Mouse (Mus musculus) CH12.LX (cell line): Measurements from ENCODE around the gene Cd151. TPM values are rescaled to one million over a fixed set of nuclear protein-coding genes. Genes with fewer than 3 reads are reported as not detected.

Experiments used
- DNase-seq: peaks from one replicate; pipeline ENCODE4 v3.0.0-alpha.2; 2013; ENCODE audit errors: extremely low read depth
- H3K27ac ChIP-seq: 2 replicates; pipeline ENCODE4 v1.5.1; 2012; ENCODE audit warnings: low read depth, mild to moderate bottlenecking, control low read depth, moderate library complexity; ENCODE audit not compliant: insufficient read depth
- H3K27me3 ChIP-seq: replicated peaks from 2 replicates; pipeline ENCODE3; 2012; ENCODE audit warnings: inconsistent platforms
- H3K36me3 ChIP-seq, 2 experiments: replicated peaks in 1 of 2; 2 replicates each; pipeline versions ENCODE3 to v1.6.1; 2012; ENCODE audit warnings: inconsistent platforms in 1 of 2, low read length in 1 of 2, mild to moderate bottlenecking in 1 of 2, mixed read lengths in 1 of 2, moderate library complexity in 1 of 2; ENCODE audit not compliant: control insufficient read depth in 1 of 2, insufficient read depth in 1 of 2
- H3K4me1 ChIP-seq, 2 experiments: 2 replicates each; pipeline ENCODE4 v1.6.1; 2012; ENCODE audit warnings: inconsistent platforms in 1 of 2, moderate library complexity in 1 of 2; ENCODE audit not compliant: insufficient read depth in 2 of 2, control insufficient read depth in 1 of 2
- H3K4me2 ChIP-seq: 2 replicates; pipeline ENCODE4 v1.6.1; 2012; ENCODE audit warnings: low read depth, mild to moderate bottlenecking, control low read depth; ENCODE audit not compliant: poor library complexity, insufficient read depth, severe bottlenecking
- H3K4me3 ChIP-seq, 3 experiments: fragments of 150-350 bp in 1 of 3; sonication (generic) in 1 of 3; replicated peaks in 1 of 3; 2 replicates each; pipeline versions ENCODE3 to v1.5.1; 2011 to 2012; ENCODE audit warnings: low read depth in 2 of 3, low read length in 2 of 3, mild to moderate bottlenecking in 2 of 3, moderate library complexity in 2 of 3, control low read depth in 1 of 3, improper control_type of control experiment in 1 of 3, inconsistent platforms in 1 of 3, mixed read lengths in 1 of 3; ENCODE audit not compliant: poor library complexity in 1 of 3
- H3K79me2 ChIP-seq: replicated peaks from 2 replicates; pipeline ENCODE4 v1.6.1; 2012; ENCODE audit warnings: mild to moderate bottlenecking, moderate library complexity; ENCODE audit not compliant: control insufficient read depth, poor library complexity, insufficient read depth, severe bottlenecking; ENCODE audit errors: extremely low read depth
- H3K9ac ChIP-seq: 2 replicates; pipeline ENCODE4 v1.6.1; 2012; ENCODE audit warnings: low read depth, mild to moderate bottlenecking, control low read depth, moderate library complexity; ENCODE audit not compliant: insufficient read depth
- H3K9me3 ChIP-seq: replicated peaks from 2 replicates; pipeline ENCODE3; 2012; ENCODE audit warnings: low read length, inconsistent platforms, mixed read lengths
- BHLHE40 ChIP-seq: IDR thresholded peaks from 2 replicates; pipeline ENCODE4 v1.6.1; 2011; ENCODE audit warnings: mild to moderate bottlenecking, low read depth, low read length, improper control_type of control experiment
- CHD1 ChIP-seq: IDR thresholded peaks from 2 replicates; pipeline ENCODE4 v1.6.1; 2012; ENCODE audit warnings: low read depth, low read length, improper control_type of control experiment, inconsistent platforms
- CHD2 ChIP-seq: IDR thresholded peaks from 2 replicates; pipeline ENCODE4 v1.6.1; 2011; ENCODE audit warnings: low read length, improper control_type of control experiment
- E2F4 ChIP-seq: IDR thresholded peaks from 2 replicates; pipeline ENCODE4 v1.6.1; 2011; ENCODE audit warnings: low read depth, low read length, improper control_type of control experiment; ENCODE audit not compliant: insufficient replicate concordance
- ELF1 ChIP-seq: IDR thresholded peaks from 2 replicates; pipeline ENCODE4 v1.6.1; 2014; ENCODE audit warnings: low read depth, mild to moderate bottlenecking, inconsistent platforms, low read length, improper control_type of control experiment
- EP300 ChIP-seq: IDR thresholded peaks from 2 replicates; pipeline ENCODE4 v1.6.1; 2011; ENCODE audit warnings: low read length, improper control_type of control experiment
- ETS1 ChIP-seq: conservative IDR thresholded peaks from 2 replicates; pipeline ENCODE4 v1.6.1; 2012; ENCODE audit warnings: low read depth, mild to moderate bottlenecking, inconsistent platforms, low read length, improper control_type of control experiment, moderate library complexity
- GABPA ChIP-seq: IDR thresholded peaks from 2 replicates; pipeline ENCODE4 v1.6.1; 2012; ENCODE audit warnings: low read depth, low read length, improper control_type of control experiment, inconsistent platforms; ENCODE audit not compliant: insufficient replicate concordance
- IRF4 ChIP-seq: IDR thresholded peaks from 2 replicates; pipeline ENCODE4 v1.6.1; 2014; ENCODE audit warnings: low read depth, mild to moderate bottlenecking, inconsistent platforms, low read length, improper control_type of control experiment
- MEF2A ChIP-seq: IDR thresholded peaks from 2 replicates; pipeline ENCODE4 v1.6.1; 2014; ENCODE audit warnings: low read depth, mild to moderate bottlenecking, inconsistent platforms, low read length, improper control_type of control experiment, borderline replicate concordance
- MYC ChIP-seq: IDR thresholded peaks from 2 replicates; pipeline ENCODE4 v1.6.1; 2011; ENCODE audit warnings: low read depth, mild to moderate bottlenecking, improper control_type of control experiment, low read length
- NELFE ChIP-seq: IDR thresholded peaks from 2 replicates; pipeline ENCODE4 v1.6.1; 2011; ENCODE audit warnings: low read depth, low read length, improper control_type of control experiment
- NRF1 ChIP-seq: IDR thresholded peaks from 2 replicates; pipeline ENCODE4 v1.6.1; 2014; ENCODE audit warnings: low read depth, mild to moderate bottlenecking, inconsistent platforms, low read length, improper control_type of control experiment, moderate library complexity
- PAX5 ChIP-seq: IDR thresholded peaks from 2 replicates; pipeline ENCODE4 v1.6.1; 2012; ENCODE audit warnings: low read length, inconsistent platforms, mixed read lengths
- POLR2A ChIP-seq: IDR thresholded peaks from 2 replicates; pipeline ENCODE4 v1.6.1; 2011; ENCODE audit warnings: low read depth, mild to moderate bottlenecking, improper control_type of control experiment, low read length
- TCF12 ChIP-seq: IDR thresholded peaks from 2 replicates; pipeline ENCODE4 v1.6.1; 2014; ENCODE audit warnings: low read depth, mild to moderate bottlenecking, inconsistent platforms, low read length, improper control_type of control experiment
- UBTF ChIP-seq: IDR thresholded peaks from 2 replicates; pipeline ENCODE4 v1.6.1; 2012; ENCODE audit warnings: low read depth, mild to moderate bottlenecking, inconsistent platforms, low read length, improper control_type of control experiment, moderate library complexity
- USF1 ChIP-seq: IDR thresholded peaks from 2 replicates; pipeline ENCODE4 v1.6.1; 2014; ENCODE audit warnings: low read depth, mild to moderate bottlenecking, inconsistent platforms, low read length, improper control_type of control experiment
- USF2 ChIP-seq: conservative IDR thresholded peaks from 2 replicates; pipeline ENCODE4 v1.6.1; 2011; ENCODE audit warnings: low read depth, low read length, improper control_type of control experiment
- ZC3H11A ChIP-seq: IDR thresholded peaks from 2 replicates; pipeline ENCODE4 v1.6.1; 2012; ENCODE audit warnings: low read depth, mild to moderate bottlenecking, inconsistent platforms, low read length, improper control_type of control experiment
- ZMIZ1 ChIP-seq: IDR thresholded peaks from 2 replicates; pipeline ENCODE4 v1.6.1; 2012; ENCODE audit warnings: low read depth, mild to moderate bottlenecking, inconsistent platforms, low read length, improper control_type of control experiment
- dilution Hi-C: fragments of 300-500 bp; cut with MboI; formaldehyde crosslinking; loops from 2 replicates; pipeline ENCODE4 v1.14.3; 2020; ENCODE audit warnings: low sequenced_read_pairs; ENCODE audit not compliant: extremely low pct_unique_long_range_greater_than_20kb, extremely low pct_ligation_motif_present
- in situ Hi-C: fragments of 300-500 bp; cut with MboI; formaldehyde crosslinking; loops from 3 replicates; pipeline ENCODE4 v1.14.3; 2019; ENCODE audit warnings: low sequenced_read_pairs, low pct_ligation_motif_present, low pct_unique_long_range_greater_than_20kb, mixed read lengths
- polyA plus RNA-seq: library from polyadenylated mRNA; unstranded; fragments of >175 nt; gene quantifications from 2 replicates; pipeline ENCODE4 v1.2.1, GENCODE M21; 2012; ENCODE audit warnings: low read depth; ENCODE audit not compliant: insufficient read length
- total RNA-seq, 2 experiments: library from RNA; depleted of rRNA; stranded (reverse); fragments of 300-350 nt in 1 of 2; fragments of >200 nt in 1 of 2; gene quantifications; 2 replicates each; pipeline ENCODE4 v1.2.3; 2012 to 2014

Cd151 gene
- total and polyA plus RNA-seq, 3 experiments = 10.6 to 21.1 (median 14.9) TPM

- Histone ChIP-seq H3K4me1 (peaks cover 17 to 28% of the 10 kb centered on the region in 2 experiments), H3K9ac (no peak overlapping the region)
- in situ Hi-C loops = no loop called here
- TF ChIP-seq CHD2 (no peak), ZC3H11A (no peak), USF2 (no peak), POLR2A (no peak), EP300 (no peak), BHLHE40 (no peak), ELF1 (no peak), NELFE (no peak), USF1 (no peak), PAX5 (no peak), IRF4 (no peak), UBTF (no peak), GABPA (no peak), ZMIZ1 (no peak), NRF1 (no peak), E2F4 (no peak), ETS1 (no peak), CHD1 (no peak), MYC (no peak)
- TF ChIP-seq, all 38 proteins: peak for 0
- dilution Hi-C loops = no loop called here
- Histone ChIP-seq H3K27me3 (no peaks in the 10 kb centered on the region), H3K4me3 (no peak overlapping the region), H3K4me2 (no peak overlapping the region), H3K27ac (no peak overlapping the region), H3K79me2 (peaks cover 12% of the 10 kb centered on the region), H3K9me3 (no peaks in the 10 kb centered on the region), H3K36me3 (peaks cover 39 to 49% of the 10 kb centered on the region in 2 experiments)
- no peak for DNase-seq
These were observed 35.0 kb upstream of the Cd151 start for GRCm38 (mm10) chr7:141432186-141432611.

GRCm38 (mm10) chr7:141432741-141433516 is 34.3 kb upstream of the Cd151 start:
- Histone ChIP-seq H3K9ac (no peak overlapping the region), H3K27me3 (no peaks in the 10 kb centered on the region), H3K4me1 (peaks cover 17 to 32% of the 10 kb centered on the region in 2 experiments), H3K79me2 (peaks cover 12% of the 10 kb centered on the region), H3K9me3 (no peaks in the 10 kb centered on the region), H3K27ac (no peak overlapping the region), H3K4me2 (no peak overlapping the region), H3K4me3 (no peak overlapping the region)
- DNase-seq = no peak
- in situ Hi-C loops = no loop called here
- dilution Hi-C loops = no loop called here
- no peak for TF ChIP-seq BHLHE40
- TF ChIP-seq NELFE = no peak
- no peak for TF ChIP-seq TCF12
- TF ChIP-seq MEF2A = no peak
- TF ChIP-seq ETS1 = no peak
- TF ChIP-seq UBTF = no peak
- TF ChIP-seq, all 38 proteins: peak for 0
- H3K36me3 ChIP-seq = peaks cover 41 to 53% of the 10 kb centered on the region in 2 experiments
